8 mouse cellular contexts compared by ENCODE assay signal in the genomic region with DNA sequence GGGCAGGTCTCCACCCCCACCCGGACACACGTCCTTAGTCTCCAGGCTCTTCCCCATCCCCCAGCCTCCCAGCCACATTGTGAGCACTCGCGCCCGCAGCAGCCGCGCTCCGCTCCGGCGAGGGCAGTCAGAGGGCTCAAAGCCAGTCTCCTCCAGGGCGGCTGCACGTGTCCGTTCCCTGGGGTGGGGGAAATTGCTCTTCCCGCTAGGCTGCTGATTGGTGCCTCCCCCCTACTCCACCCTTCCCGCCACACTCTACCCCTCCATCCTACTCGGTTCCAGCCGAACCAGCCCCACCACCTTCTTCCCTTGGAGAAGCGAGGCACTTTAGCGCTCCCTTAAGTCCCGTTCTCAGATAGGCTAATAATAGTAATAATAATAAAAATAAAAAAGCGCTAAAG. TPM values are rescaled to one million over a fixed set of nuclear protein-coding genes. Genes with fewer than 3 reads are reported as not detected.
DNase-seq lines count a peak whose midpoint lies in the region; ATAC-seq and TF ChIP-seq lines count a peak whose summit lies in the region.

No protein-coding gene starts in this region.

- H3K36me3 ChIP-seq in forebrain, embryonic 11.5 days (ENCODE audit: control insufficient read depth, insufficient read depth, low read length) = no peaks in the 10 kb centered on the region
- no peaks in the 10 kb centered on the region for H3K36me3 ChIP-seq in heart, postnatal 0 days (replicated peaks; ENCODE audit: control insufficient read depth, insufficient read depth, low read length)

- TF ChIP-seq EP300 in heart, postnatal 0 days (IDR thresholded peaks at IDR 0.05; ENCODE audit: low read depth) = no peak

- no peaks in the 10 kb centered on the region; the same call in 1 of the 2 replicates for H3K27me3 ChIP-seq in forebrain, embryonic 11.5 days (ENCODE audit: control insufficient read depth, insufficient read depth, low read length)
- H3K27me3 ChIP-seq in heart, postnatal 0 days (ENCODE audit: control insufficient read depth, insufficient read depth, low read length) = peaks cover 17% of the 10 kb centered on the region; the same call in 1 of the 2 replicates

- H3K9me3 ChIP-seq in forebrain, embryonic 11.5 days (ENCODE audit: control insufficient read depth, low read length) = no peaks in the 10 kb centered on the region
- H3K9me3 ChIP-seq in heart, postnatal 0 days (replicated peaks; ENCODE audit: control insufficient read depth, low read length) = no peaks in the 10 kb centered on the region

- peak overlapping the region; percentile 88 for H3K4me3 ChIP-seq in forebrain, embryonic 11.5 days (ENCODE audit: low read depth, low read length)
- peak overlapping the region; percentile 90 for H3K4me3 ChIP-seq in heart, postnatal 0 days (ENCODE audit: low read depth, low read length)
- H3K4me3 ChIP-seq in lung, adult 2 months (replicated peaks; ENCODE audit: extremely low read depth, low read depth, low read length) = peak overlapping the region; percentile 81

- H3K27ac ChIP-seq in forebrain, embryonic 11.5 days (ENCODE audit: low read depth, low read length) = peak overlapping the region; percentile 100
- peak overlapping the region; percentile 95 for H3K27ac ChIP-seq in heart, postnatal 0 days (ENCODE audit: low read depth)

- peak; percentile 76 for ATAC-seq in forebrain, embryonic 11.5 days (replicated peaks; ENCODE audit: low FRiP score)
- peak; percentile 66 for ATAC-seq in heart, postnatal 0 days (ENCODE audit: insufficient read depth, low read depth)

- peak overlapping the region; percentile 88 for H3K4me2 ChIP-seq in forebrain, embryonic 11.5 days (ENCODE audit: low read depth, low read length, severe bottlenecking)
- H3K4me2 ChIP-seq in heart, postnatal 0 days (ENCODE audit: low read depth, low read length) = peak overlapping the region; percentile 97

- no peaks in the 10 kb centered on the region; the same call in 1 of the 2 replicates for H3K4me1 ChIP-seq in forebrain, embryonic 11.5 days (replicated peaks; ENCODE audit: control insufficient read depth, insufficient read depth, low read length)
- H3K4me1 ChIP-seq in heart, postnatal 0 days (ENCODE audit: control insufficient read depth, insufficient read depth) = peaks cover 5% of the 10 kb centered on the region; the same call in 1 of the 2 replicates
- peaks cover 3% of the 10 kb centered on the region for H3K4me1 ChIP-seq in lung, adult 2 months (ENCODE audit: control insufficient read depth, insufficient read depth, low read length)

- WGBS in forebrain, embryonic 11.5 days = under 1% methylated on average over 21 of the region's 21 CpGs
- WGBS in heart, postnatal 0 days = 0% methylated on average over 21 of the region's 21 CpGs
- 0% methylated on average over 21 of the region's 21 CpGs for WGBS in lung, adult 2 months

- peak; percentile 97 for DNase-seq in ES-CJ7 (ENCODE audit: low read depth, low spot score)
- DNase-seq in c-Kit-positive CD71-positive TER-119-positive erythroid progenitor cells, embryonic 14.5 days (ENCODE audit: low spot score) = peak; percentile 63
- DNase-seq in forebrain, embryonic 11.5 days (ENCODE audit: low spot score) = peak; percentile 88
- DNase-seq in heart, postnatal 0 days (ENCODE audit: low spot score) = peak; percentile 60
- peak; percentile 68 to 85 for DNase-seq in kidney, postnatal 25 days
- peak; percentile 67 for DNase-seq in lung, adult 2 months
- DNase-seq in ovary, adult 18-20 months (ENCODE audit: low spot score) = peak; percentile 46
- peak; percentile 29 for DNase-seq in thymus, postnatal 14 days

- TF ChIP-seq CTCF in heart, postnatal 0 days (IDR thresholded peaks at IDR 0.05; ENCODE audit: low read depth) = no peak
- TF ChIP-seq CTCF in lung, adult 2 months (IDR thresholded peaks at IDR 0.05; ENCODE audit: insufficient read depth, low read length) = no peak

- H3K9ac ChIP-seq in forebrain, embryonic 11.5 days (ENCODE audit: low read length) = peak overlapping the region; percentile 91
- peak overlapping the region; percentile 84 for H3K9ac ChIP-seq in heart, postnatal 0 days (replicated peaks; ENCODE audit: low read depth, low read length)

- TF ChIP-seq POLR2A in lung, adult 2 months (IDR thresholded peaks at IDR 0.05; ENCODE audit: borderline replicate concordance, extremely low read depth, low read depth, low read length) = no peak

RNA-seq across cellular contexts. Expression of gene Cecr2, which starts 0.8 kb away (rescaled TPM):
- polyA plus RNA-seq in forebrain, embryonic 11.5 days (2014; fragmentation: Nextera tagmentation; extraction: Ambion mirVana) = 20.4 and 22.0 TPM in 2 replicates
- total RNA-seq in heart, postnatal 0 days (2014; rRNA removed; ENCODE audit: low replicate concordance) = 3.6 and 5.8 TPM in 2 replicates
- 0.87 and 1.1 TPM in 2 replicates for polyA plus RNA-seq in heart, postnatal 0 days (2015; fragmentation: Nextera tagmentation; extraction: Ambion mirVana)
- polyA plus RNA-seq in lung, adult 2 months (2012; rRNA removed) = 6.4 and 8.3 TPM in 2 replicates

Comparison
In these comparisons a context has a peak if more than half of its experiments do, and no peak if none do; other contexts are left out.
1. Peak in every context shown above with its lines: DNase-seq, ATAC-seq, H3K4me3 ChIP-seq and H3K27ac ChIP-seq.
2. DNase-seq: peak in every context shown above with its lines; median percentile 97 in ES-CJ7; 88 in forebrain, embryonic 11.5 days; 76 in kidney, postnatal 25 days; 67 in lung, adult 2 months; 63 in c-Kit-positive CD71-positive TER-119-positive erythroid progenitor cells, embryonic 14.5 days; 60 in heart, postnatal 0 days; 46 in ovary, adult 18-20 months; 29 in thymus, postnatal 14 days.